Mouse (Mus musculus) forebrain, embryonic 13.5 days (tissue): ENCODE results near the gene Ggps1. TPM values are rescaled to one million over a fixed set of nuclear protein-coding genes. Genes with fewer than 3 reads are reported as not detected.

ENCODE experiments used
- ATAC-seq: fragments of 200-750 bp; cut with Nextera tagmentation; 2 replicates; pipeline ENCODE4 v1.8.0; 2017
- H3K27ac ChIP-seq: fragments of 300-500 bp; sonication (generic); 2 replicates; pipeline ENCODE4 v1.5.1; 2015; ENCODE audit warnings: inconsistent platforms, mild to moderate bottlenecking, moderate library complexity
- H3K27me3 ChIP-seq: fragments of 300-500 bp; sonication (generic); 2 replicates; pipeline ENCODE4 v1.6.1; 2015; ENCODE audit warnings: mild to moderate bottlenecking, inconsistent platforms
- H3K36me3 ChIP-seq: fragments of 300-500 bp; sonication (generic); 2 replicates; pipeline ENCODE4 v1.6.1; 2015; ENCODE audit warnings: mild to moderate bottlenecking, inconsistent platforms; ENCODE audit not compliant: poor library complexity, severe bottlenecking
- H3K4me1 ChIP-seq: fragments of 300-500 bp; sonication (generic); 2 replicates; pipeline ENCODE4 v1.6.1; 2015; ENCODE audit warnings: inconsistent platforms
- H3K4me2 ChIP-seq: fragments of 300-500 bp; sonication (generic); 2 replicates; pipeline ENCODE4 v1.6.1; 2015; ENCODE audit warnings: inconsistent platforms, mild to moderate bottlenecking, moderate library complexity
- H3K4me3 ChIP-seq: fragments of 300-500 bp; sonication (generic); 2 replicates; pipeline ENCODE4 v1.5.1; 2015; ENCODE audit warnings: mild to moderate bottlenecking, inconsistent platforms
- H3K9ac ChIP-seq: fragments of 300-500 bp; sonication (generic); 2 replicates; pipeline ENCODE4 v1.6.1; 2015; ENCODE audit warnings: mild to moderate bottlenecking, inconsistent platforms
- H3K9me3 ChIP-seq: fragments of 300-500 bp; sonication (generic); replicated peaks from 2 replicates; pipeline ENCODE4 v1.6.1; 2016; ENCODE audit warnings: inconsistent platforms
- WGBS: fragments of 180-500 bp; shearing (Covaris S2); methylation state at CpG from one replicate; pipeline ENCODE4 v1.1.7; 2015; 5-methylcytosine and 5-hydroxymethylcytosine counted together
- polyA plus RNA-seq: library from polyadenylated mRNA; unstranded; fragments of >200 nt; fragmentation: Nextera tagmentation; extraction: Ambion mirVana; gene quantifications from 2 replicates; pipeline ENCODE4 v1.2.1, GENCODE M21; 2015

Gene Ggps1
- polyA plus RNA-seq, 1 experiment from 2014 or later = 70.7 TPM

GRCm38 (mm10) chr13:14064341-14065027 lies 1.2 kb upstream of the Ggps1 start:
- peak overlapping the region; percentile 97 for H3K27ac ChIP-seq
- H3K9ac ChIP-seq = peak overlapping the region; percentile 99
- under 1% methylated on average over 56 of the region's 65 CpGs for WGBS
- peak overlapping the region; percentile 82 for H3K4me2 ChIP-seq
- peak overlapping the region; percentile 98 for H3K4me3 ChIP-seq
- no peak; the same call in 1 of the 2 replicates for ATAC-seq
- H3K4me1 ChIP-seq = peaks cover 40% of the 10 kb centered on the region
- no peaks in the 10 kb centered on the region for H3K27me3 ChIP-seq
- H3K9me3 ChIP-seq = no peaks in the 10 kb centered on the region
- H3K36me3 ChIP-seq = peaks cover 16% of the 10 kb centered on the region

DNA sequence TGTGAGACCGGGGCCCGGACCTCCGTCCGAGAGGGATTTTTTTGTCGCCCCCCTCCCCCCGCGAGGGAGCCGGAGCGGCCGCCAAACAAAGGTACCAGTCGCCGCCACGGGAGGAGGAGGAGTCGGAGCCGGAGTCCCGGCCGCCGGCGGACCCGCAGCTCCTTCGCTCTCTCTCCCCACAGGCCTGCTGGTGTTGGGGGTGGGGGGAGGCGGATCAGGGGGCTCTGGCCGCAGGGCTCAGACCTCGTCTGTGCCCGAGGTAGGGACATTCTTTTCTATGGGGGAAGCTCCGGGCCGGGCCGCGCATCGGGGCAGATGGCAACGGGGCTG lies 619 bp upstream of the Ggps1 start:
- peaks cover 18% of the 10 kb centered on the region for H3K36me3 ChIP-seq

GRCm38 (mm10) chr13:14062209-14063012 lies 877 bp downstream of the Ggps1 start:
- peaks cover 8% of the 10 kb centered on the region; the same call in 1 of the 2 replicates for H3K36me3 ChIP-seq
- H3K4me3 ChIP-seq = peak overlapping the region; percentile 98
- H3K9me3 ChIP-seq = no peaks in the 10 kb centered on the region
- peaks cover 37% of the 10 kb centered on the region for H3K4me1 ChIP-seq
- H3K27ac ChIP-seq = peak overlapping the region; percentile 92
- peak overlapping the region; percentile 82 for H3K9ac ChIP-seq
- no peaks in the 10 kb centered on the region for H3K27me3 ChIP-seq
- WGBS = 7% methylated on average over 11 of the region's 11 CpGs
- ATAC-seq = no peak
- peak overlapping the region; percentile 71 for H3K4me2 ChIP-seq

More for the DNA sequence above, 619 bp upstream of the Ggps1 start:
- H3K27me3 ChIP-seq = no peaks in the 10 kb centered on the region
- H3K27ac ChIP-seq = peak overlapping the region; percentile 97
- peak overlapping the region; percentile 99 for H3K9ac ChIP-seq
- peak overlapping the region; percentile 82 for H3K4me2 ChIP-seq
- peak overlapping the region; percentile 98 for H3K4me3 ChIP-seq
- under 1% methylated on average over 23 of the region's 31 CpGs for WGBS
- ATAC-seq = peak; percentile 42
- no peaks in the 10 kb centered on the region for H3K9me3 ChIP-seq
- H3K4me1 ChIP-seq = peaks cover 40% of the 10 kb centered on the region

- no peak for ATAC-seq
- peaks cover 23% of the 10 kb centered on the region for H3K4me1 ChIP-seq
- H3K36me3 ChIP-seq = peaks cover 29% of the 10 kb centered on the region
- H3K27me3 ChIP-seq = no peaks in the 10 kb centered on the region
- H3K4me2 ChIP-seq = no peak overlapping the region
- H3K27ac ChIP-seq = no peak overlapping the region
- H3K4me3 ChIP-seq = no peak overlapping the region
- no peak overlapping the region for H3K9ac ChIP-seq
- no peaks in the 10 kb centered on the region for H3K9me3 ChIP-seq
These were observed 3.7 kb downstream of the Ggps1 start for GRCm38 (mm10) chr13:14059582-14059981.

DNA sequence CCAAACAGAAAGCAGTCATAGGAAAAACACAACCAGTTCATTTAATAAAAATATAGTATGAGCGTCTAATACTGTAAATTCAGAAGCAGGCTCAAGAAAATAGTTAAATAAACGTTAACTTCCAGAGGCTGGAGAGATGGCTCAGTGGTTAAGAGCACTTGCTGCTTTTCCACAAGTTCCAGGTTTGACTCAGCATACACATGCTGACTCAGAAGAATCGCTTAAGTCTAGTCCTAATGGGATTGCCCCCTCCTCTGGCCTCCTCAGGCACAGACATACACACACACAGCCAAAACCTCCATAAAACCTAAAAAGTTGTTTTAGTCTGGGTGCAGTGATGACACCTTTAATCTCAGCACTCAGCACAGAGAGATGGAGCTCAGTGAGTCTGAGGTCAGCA lies 6.5 kb downstream of the Ggps1 start:
- Histone ChIP-seq H3K9me3 (no peaks in the 10 kb centered on the region), H3K27ac (no peak overlapping the region), H3K9ac (no peak overlapping the region), H3K4me1 (peaks cover 17% of the 10 kb centered on the region), H3K36me3 (peaks cover 57% of the 10 kb centered on the region), H3K4me3 (no peak overlapping the region), H3K27me3 (no peaks in the 10 kb centered on the region), H3K4me2 (no peak overlapping the region)
- 95% methylated on average over 3 of the region's 3 CpGs for WGBS
- no peak for ATAC-seq

- 97% methylated on average over 1 of the region's 1 CpGs for WGBS
- Histone ChIP-seq H3K9me3 (no peaks in the 10 kb centered on the region), H3K9ac (no peak overlapping the region), H3K4me3 (no peak overlapping the region), H3K4me2 (no peak overlapping the region), H3K27me3 (no peaks in the 10 kb centered on the region), H3K36me3 (peaks cover 79% of the 10 kb centered on the region), H3K4me1 (no peaks in the 10 kb centered on the region), H3K27ac (no peak overlapping the region)
- ATAC-seq = no peak
These were observed 13.4 kb downstream of the Ggps1 start for GRCm38 (mm10) chr13:14049878-14050277.

DNA sequence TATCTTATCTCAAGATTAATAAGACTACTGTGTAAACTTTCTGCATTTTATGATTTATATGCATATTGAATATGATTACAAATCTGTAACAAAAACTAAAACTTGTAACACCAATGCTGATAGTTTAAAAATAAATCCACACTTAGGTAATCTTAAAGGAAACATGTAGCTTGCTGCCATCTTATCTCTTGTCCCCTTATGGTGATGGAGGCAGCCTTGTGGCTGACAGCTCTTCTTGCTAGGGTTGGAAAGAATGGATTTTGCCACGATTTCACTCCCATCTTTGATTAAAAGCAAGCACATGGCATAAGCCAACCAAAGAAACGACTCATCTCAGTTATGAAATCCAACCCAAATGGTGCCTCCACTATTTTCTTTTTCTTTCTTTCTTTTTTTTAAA lies 18.8 kb downstream of the Ggps1 start:
- 84% methylated on average over 2 of the region's 2 CpGs for WGBS
- Histone ChIP-seq H3K27me3 (no peaks in the 10 kb centered on the region), H3K9me3 (no peaks in the 10 kb centered on the region), H3K4me2 (no peak overlapping the region), H3K27ac (no peak overlapping the region), H3K9ac (no peak overlapping the region), H3K4me3 (no peak overlapping the region), H3K4me1 (peaks cover 7% of the 10 kb centered on the region; the same call in 1 of the 2 replicates), H3K36me3 (peaks cover 31% of the 10 kb centered on the region)
- no peak for ATAC-seq

DNA sequence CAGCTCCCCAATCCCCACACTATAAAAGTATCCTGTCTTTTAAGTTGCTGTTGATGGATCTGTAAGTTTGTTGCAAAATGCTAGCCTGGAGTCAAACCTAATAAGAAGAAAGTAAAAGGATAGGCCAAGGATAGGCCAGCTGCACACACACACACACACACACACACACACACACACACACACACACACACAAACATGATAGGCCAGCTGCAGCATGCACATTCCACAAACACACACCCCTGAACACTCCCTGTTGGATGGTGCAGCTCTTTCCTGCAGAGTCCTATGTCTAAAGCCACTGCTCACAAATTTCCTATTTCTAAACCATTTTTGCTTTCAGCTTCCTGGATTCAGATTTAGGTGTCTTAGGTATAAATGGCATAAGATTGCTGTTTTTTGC lies 19.4 kb downstream of the Ggps1 start:
- peaks cover 24% of the 10 kb centered on the region for H3K36me3 ChIP-seq
- H3K27me3 ChIP-seq = no peaks in the 10 kb centered on the region
- no peak overlapping the region for H3K27ac ChIP-seq
- peaks cover 7% of the 10 kb centered on the region; the same call in 1 of the 2 replicates for H3K4me1 ChIP-seq
- H3K9ac ChIP-seq = no peak overlapping the region
- no peak overlapping the region for H3K4me2 ChIP-seq
- no peaks in the 10 kb centered on the region for H3K9me3 ChIP-seq
- ATAC-seq = no peak
- H3K4me3 ChIP-seq = no peak overlapping the region

DNA sequence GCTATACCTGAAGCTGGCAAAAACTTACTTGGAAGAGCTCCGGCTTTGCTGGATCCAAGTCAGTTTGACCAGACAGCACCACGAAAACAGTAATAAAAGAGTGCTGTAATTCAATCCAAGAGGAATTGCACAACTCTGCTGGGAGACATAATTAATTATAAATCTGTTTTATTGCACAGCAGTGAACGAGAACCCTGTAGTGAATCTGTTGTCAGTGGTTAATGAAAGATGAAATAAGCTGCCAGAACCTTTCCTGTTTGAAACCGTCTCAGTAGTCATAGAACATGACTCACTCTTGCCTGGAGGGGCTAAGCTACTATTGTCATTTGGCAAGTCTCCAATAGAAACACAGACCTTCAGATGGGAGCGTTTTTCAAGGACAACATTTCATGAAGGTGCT lies 23.1 kb downstream of the Ggps1 start:
- WGBS = 46% methylated on average over 5 of the region's 5 CpGs
- Histone ChIP-seq H3K27me3 (no peaks in the 10 kb centered on the region), H3K4me2 (peak overlapping the region; percentile 87), H3K36me3 (no peaks in the 10 kb centered on the region), H3K4me1 (peaks cover 16% of the 10 kb centered on the region), H3K4me3 (peak overlapping the region; percentile 55), H3K27ac (peak overlapping the region; percentile 87; the same call in 1 of the 2 replicates), H3K9ac (peak overlapping the region; percentile 81), H3K9me3 (no peaks in the 10 kb centered on the region)
- ATAC-seq = no peak

DNA sequence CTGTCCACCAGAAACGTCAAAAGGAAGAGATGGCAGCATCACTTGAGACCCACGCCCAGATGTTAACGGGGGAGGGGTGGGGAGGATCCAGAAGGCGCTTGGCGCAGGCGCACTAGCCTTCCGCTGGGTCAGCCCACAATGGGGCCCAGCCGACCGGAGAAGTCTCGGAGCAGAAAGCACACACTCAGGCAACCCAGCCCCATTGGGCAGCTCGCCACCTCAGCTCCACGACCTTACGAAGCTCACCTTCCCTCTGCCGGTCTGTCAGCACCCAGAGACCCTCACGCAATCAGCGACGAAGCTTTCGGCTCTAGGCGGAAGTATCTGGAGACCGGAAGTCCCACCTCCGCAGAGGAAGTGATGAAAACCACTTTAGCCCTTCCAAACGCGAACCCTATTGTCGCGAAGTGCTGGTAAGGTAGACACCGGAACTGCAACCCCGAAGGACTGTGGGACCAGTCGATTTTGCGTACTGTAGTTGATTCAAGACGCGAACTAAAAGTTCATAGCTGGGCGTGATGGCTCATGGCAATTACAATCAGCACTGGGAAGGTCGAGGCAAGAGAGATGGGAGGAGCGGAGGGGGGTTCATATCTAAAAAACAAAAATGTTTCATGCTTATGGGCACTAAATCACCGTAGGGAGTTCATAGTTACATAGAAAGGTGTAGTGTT lies 23.9 kb downstream of the Ggps1 start, which contains the start of gene Tbce:
Tbce (minus strand) TSS at position 347 of the 674 bp plus-strand sequence.
- peak within 1 kb of the TSS; percentile 87 for H3K4me2 ChIP-seq
- peak; percentile 97 for ATAC-seq
- H3K36me3 ChIP-seq = no peaks in the 10 kb centered on the region
- H3K27me3 ChIP-seq = no peaks in the 10 kb centered on the region
- peak within 1 kb of the TSS; percentile 87 for H3K27ac ChIP-seq
- no peaks in the 10 kb centered on the region for H3K9me3 ChIP-seq
- WGBS = 1% methylated on average over 35 of the region's 35 CpGs
- H3K9ac ChIP-seq = peak within 1 kb of the TSS; percentile 81
- H3K4me3 ChIP-seq = peak within 1 kb of the TSS; percentile 55
- H3K4me1 ChIP-seq = peaks cover 16% of the 10 kb centered on the region

DNA sequence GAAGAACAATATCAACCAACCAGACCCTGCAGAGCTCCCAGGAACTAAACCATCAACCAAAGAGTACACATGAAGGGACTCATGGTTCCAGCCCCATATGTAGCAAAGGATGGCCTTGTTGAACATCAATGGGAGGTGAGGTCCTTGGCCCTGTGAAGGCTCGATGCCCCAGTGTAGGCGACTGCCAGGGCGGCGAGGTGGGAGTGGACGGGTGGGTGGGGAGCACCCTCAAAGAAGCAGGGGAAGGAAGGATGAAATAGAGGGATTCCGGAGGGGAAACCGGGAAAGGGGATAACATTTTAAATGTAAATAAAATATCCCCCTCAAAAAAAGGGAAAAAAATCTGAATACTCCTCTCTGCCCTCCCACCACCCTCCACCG lies 24.4 kb downstream of the Ggps1 start:
- Histone ChIP-seq H3K27me3 (no peaks in the 10 kb centered on the region), H3K4me3 (peak overlapping the region; percentile 55), H3K9me3 (no peaks in the 10 kb centered on the region), H3K4me1 (peaks cover 16% of the 10 kb centered on the region), H3K36me3 (no peaks in the 10 kb centered on the region), H3K27ac (peak overlapping the region; percentile 87), H3K9ac (peak overlapping the region; percentile 81), H3K4me2 (peak overlapping the region; percentile 87)
- ATAC-seq = peak; percentile 66
- WGBS = 5% methylated on average over 8 of the region's 8 CpGs
